Mouse (Mus musculus) left cerebral cortex, postnatal 4 days (tissue): ENCODE data around the gene Ybx2. TPM values are rescaled to one million over a fixed set of nuclear protein-coding genes. Genes with fewer than 3 reads are reported as not detected.
"Not testable (repeated sequence)": the region's sequence is repeated elsewhere in the genome, so short reads cannot be mapped to it uniquely, and the experiment has no call there.

Source experiments
- DNase-seq: peaks from one replicate; pipeline ENCODE4 v3.0.0-alpha.2; 2022
- intact Hi-C: fragments of 180-260 bp; cut with DNase I; formaldehyde crosslinking; loops from one replicate; pipeline ENCODE4 v1.15.1; 2025
- total RNA-seq, 2 experiments: library from RNA; stranded (reverse); gene quantifications; 2 replicates each; pipeline ENCODE4 v1.2.3; 2021

Ybx2 gene
- total RNA-seq, 2 experiments from 2014 or later: 16.1 to 23.5 TPM

DNA sequence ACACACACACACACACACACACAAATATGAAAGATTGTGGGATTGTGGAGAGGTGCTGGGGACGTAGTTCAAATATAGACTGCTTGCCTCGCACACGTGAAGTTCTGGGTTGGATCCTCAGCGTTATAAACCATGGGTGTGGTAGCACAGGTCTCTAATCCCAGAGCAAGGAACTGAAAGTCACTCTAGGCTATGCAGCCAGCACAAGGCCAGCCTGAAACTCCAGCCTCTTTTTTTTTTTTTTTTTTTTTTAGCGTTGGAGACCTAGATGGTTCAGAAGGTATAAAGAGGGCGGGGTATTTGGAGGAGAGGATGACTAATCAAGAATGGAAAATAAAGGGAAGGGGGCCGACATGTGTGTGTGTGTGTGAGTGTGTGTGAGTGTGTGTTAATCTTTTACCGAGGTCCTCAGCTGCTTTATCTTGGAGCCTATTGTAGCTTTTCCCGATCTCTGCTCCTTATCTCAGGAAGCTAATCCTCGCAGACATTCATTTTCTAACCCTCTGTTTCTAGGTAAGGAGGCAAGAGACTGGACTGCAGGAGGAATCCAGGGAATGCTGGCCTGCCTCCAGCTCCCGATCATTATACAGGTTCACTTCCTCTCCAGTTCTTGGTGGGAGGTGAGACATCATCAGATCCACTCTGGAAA lies 17.8 kb downstream of the Ybx2 start:
- intact Hi-C loops: no loop called here

DNA sequence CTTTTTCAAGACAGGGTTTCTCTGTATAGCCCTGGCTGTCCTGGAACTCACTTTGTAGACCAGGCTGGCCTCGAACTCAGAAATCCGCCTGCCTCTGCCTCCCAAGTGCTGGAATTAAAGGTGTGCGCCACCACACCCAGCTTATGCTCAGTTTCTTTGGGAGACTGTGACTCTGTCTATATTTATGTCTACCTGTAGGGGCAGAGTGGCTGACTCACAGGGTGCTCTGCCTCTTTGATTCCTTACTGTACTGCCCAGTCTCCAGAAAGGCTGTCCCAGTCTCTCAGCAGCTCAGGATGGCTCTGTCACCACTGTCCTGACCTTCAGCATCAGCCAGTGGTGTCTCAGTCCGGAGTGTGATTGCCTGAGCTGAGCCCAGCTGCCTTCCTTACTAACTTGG lies 20.0 kb downstream of the Ybx2 start:
- DNase-seq, intact Hi-C loops: not testable (repeated sequence)

More for the DNA sequence above, 17.8 kb downstream of the Ybx2 start:
- no peak for DNase-seq

DNA sequence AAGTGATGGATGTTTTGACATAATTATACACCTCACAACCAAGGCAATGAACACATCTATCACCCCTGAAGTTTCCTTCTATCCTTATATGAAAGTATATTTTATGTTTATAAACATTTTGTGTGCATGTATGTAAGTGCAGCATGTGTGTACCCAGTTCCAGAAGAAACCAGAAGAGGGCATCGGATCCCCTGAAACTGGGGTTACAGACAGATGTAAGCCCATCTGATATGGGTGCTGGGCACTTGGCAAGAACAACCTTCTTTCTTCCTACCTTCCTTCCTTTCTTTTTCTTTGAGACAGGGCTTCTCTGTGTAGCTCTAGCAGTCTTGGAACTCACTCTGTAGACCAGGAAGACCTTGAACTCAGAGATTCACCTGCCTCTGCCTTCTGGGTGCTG lies 20.6 kb downstream of the Ybx2 start:
- intact Hi-C loops: no loop called here
- DNase-seq: no peak

DNA sequence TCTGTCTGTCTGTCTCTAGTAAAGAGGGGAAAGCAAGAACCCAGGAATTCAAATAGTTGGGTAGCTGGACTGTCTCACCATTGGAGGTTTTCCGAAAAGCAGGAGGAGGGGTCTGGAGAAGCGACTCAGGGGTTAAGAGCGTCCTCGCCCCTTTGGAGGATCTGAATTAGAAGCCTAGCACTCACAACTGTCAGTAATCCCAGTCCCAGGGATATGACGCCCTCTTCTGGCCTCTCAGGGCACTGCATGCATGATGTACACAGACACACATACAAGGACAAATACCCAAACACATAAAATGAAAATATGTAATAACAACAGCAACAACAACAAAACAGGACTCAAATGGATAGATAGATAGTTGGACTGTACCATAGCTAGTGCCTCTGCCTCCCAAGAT lies 25.0 kb downstream of the Ybx2 start:
- peak; percentile 33 for DNase-seq
- intact Hi-C loops: no loop called here

DNA sequence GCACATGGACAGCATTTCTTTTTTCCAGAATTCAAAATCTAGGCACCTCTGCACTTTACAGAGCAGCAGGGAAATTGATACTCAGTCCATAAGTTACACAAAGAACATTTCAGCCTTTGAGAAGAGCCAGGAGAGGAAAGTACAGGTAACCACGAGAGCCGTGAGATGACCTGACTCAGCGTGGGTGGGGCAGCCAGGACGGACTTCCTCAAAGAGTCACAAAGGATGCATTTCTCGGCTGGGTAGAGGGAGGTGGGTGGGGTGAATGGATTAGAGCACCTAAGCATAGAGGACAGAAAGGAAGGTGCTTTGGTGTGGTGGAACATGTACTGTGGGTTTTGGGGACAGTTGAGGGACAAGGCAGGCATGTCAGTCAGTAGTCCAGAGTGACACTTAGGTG lies 26.2 kb downstream of the Ybx2 start:
- no peak for DNase-seq
- intact Hi-C loops: no loop called here

DNA sequence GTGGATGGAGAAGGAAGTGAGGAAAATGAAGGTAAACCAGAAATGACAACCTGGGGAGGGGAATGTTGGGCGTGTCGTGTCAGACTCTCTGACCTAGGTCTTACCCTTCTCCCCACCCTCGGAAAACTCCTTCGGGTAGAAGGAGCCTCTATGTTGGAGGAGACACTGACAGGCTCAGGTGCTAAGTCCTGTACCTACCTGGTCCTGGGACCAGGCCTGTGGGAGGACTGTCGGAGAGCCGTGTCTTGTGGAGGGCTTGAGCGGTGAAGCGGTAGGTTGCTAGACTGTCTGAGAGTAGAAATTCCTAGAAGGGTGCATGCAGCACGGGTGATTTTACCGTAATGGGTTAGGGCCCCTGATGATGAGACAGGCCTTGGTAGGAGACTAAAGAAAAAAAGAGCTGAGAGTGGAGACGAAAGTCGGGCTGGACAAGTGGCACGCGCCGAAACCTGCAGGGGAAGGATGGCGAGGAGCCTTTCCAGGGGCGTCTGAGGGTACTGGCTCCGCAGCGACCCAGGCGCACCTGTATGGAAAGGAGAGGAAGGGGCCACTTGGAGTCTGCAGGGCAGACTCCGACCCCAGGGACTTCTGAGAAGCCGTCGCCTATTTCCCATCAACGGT lies 29.2 kb downstream of the Ybx2 start, which contains the start of gene Cldn7:
TSS of gene Cldn7 (plus strand) at position 130 of the 621 bp plus-strand sequence.
- intact Hi-C loops: no loop called here
- DNase-seq: no peak

DNA sequence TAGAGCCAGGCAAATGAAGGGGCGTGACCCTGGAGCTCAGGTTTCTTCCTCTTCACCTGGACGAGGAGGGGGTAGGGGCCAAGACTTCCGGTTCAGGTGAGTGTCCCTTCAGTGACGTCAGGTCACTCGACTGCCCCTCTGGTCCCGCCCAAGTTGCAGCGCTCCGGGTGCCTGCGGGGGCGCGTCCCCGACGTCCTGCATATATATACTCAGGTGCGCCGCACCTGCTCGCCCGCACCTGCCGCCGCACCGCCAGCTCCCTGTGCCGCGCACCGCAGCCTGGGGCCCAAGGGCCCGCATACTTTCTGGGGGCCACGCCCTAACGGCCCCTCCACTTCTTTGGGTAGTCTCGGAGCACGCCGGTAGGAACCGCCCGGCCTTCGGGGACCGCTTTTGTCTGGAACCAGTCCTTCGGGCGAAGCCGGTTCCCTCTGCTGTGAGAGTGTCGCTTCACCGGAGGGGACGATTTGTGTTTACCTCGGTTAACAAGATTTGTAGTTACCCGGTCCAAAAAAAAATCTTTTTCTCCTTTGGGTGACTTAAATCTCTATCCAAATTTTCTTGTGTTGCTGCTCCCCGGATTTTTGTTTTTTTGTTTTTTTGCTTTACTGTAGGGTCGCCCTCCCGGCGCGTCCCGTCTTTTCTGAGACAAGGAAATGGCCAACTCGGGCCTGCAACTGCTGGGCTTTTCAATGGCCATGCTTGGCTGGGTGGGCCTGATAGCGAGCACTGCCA lies 29.8 kb downstream of the Ybx2 start:
- intact Hi-C loops: no loop called here
- no peak for DNase-seq

DNA sequence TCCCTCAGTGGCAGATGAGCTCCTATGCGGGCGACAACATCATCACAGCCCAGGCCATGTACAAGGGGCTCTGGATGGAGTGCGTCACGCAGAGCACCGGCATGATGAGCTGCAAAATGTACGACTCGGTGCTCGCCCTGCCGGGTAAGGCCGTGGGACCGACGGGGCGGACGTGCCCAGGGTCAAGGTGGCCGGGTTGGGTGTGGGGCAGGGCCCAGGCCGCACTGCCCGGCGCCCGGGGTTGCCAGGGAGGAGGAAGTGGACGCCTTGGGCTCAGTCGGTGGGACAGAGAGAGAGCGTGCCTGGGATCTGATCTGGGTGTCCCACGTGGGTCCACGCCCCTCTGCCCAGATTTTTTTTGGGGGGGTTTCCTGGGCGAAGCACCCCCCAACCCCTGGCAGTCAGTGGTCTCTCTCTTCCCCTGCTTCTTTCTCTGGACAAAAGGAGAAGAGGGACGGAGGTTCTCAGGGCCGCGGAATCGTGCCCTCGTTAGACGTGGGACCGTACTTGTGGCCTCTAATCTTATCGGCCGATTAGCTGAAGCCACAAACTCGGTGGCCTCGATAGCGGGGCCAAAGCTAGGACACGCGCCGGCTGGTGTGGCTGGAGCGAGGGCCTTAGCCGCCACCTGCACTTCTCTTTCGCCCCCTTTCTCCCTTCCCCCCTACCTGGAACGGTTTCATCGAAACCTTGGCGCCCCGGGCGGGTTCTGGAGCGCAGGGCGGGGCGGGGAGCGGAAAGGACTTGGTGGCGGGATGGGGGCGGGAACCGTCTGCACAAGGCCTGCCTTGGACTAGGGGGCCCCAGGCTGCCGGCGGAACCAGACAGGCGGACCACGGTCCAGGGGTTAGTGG lies 30.6 kb downstream of the Ybx2 start:
- intact Hi-C loops: no loop called here
- no peak for DNase-seq

DNA sequence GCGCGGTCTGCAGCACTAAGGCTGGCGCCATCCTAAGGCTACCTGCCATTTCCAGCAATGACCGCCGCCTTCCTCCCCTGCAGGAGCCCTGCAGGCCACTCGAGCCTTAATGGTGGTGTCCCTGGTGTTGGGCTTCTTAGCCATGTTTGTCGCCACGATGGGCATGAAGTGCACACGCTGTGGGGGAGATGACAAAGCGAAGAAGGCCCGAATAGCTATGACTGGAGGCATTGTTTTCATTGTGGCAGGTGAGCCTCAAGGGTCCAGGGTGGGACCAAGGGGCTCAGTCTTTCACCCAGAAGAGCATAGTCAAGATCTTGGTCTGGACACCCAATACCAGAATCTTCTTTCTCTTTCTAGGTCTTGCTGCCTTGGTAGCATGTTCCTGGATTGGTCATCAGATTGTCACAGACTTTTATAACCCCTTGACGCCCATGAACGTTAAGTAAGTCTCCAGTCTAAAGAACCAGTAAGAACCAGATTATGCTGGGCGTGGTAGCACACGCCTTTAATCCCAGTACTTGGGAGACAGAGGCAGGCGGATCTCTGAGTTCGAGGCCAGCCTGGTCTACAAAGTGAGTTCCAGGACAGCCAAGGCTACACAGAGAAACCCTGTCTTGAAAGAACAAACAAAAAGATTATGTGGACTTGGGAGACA lies 31.4 kb downstream of the Ybx2 start:
- intact Hi-C loops: no loop called here
- no peak for DNase-seq

DNA sequence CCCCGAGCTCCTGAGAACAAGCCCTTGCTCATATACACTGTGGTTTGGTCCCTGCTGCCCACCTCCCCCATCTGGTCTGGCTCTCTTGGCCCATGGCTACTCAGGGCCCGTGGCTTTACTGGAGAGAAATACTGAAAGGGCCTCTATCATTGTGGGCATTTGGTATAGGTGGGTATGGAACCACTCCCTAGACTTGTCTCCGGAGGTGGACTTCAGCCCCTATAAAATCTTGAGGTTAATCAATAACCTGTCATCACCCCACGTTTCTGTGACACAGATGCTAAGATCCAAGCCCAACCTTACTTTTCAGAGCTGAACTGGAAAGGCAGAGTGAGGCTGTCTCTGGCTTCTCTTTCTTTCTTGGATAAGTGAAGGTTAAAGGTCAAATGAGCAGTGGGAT lies 33.2 kb downstream of the Ybx2 start:
- intact Hi-C loops: no loop called here
- no peak for DNase-seq

DNA sequence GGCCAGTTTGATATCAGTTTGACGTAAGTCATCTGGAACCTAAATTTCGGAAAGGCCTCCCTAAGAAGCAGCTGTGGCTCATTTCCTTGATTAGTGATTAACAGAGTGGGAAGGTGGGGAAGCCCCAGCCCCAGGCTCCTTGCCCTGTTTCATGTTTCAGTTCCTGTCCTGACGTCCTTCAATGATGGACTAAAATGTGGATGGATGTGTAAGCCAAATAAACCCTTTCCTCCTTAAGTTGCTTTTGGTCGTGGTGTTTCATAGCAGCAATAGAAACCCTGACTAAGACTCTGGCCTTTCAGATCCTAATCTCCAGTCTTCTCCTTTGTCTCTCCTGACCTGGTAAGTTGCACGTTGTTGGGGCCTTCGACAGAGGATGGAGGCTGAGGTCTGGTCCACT lies 34.6 kb downstream of the Ybx2 start:
- intact Hi-C loops: no loop called here
- no peak for DNase-seq

DNA sequence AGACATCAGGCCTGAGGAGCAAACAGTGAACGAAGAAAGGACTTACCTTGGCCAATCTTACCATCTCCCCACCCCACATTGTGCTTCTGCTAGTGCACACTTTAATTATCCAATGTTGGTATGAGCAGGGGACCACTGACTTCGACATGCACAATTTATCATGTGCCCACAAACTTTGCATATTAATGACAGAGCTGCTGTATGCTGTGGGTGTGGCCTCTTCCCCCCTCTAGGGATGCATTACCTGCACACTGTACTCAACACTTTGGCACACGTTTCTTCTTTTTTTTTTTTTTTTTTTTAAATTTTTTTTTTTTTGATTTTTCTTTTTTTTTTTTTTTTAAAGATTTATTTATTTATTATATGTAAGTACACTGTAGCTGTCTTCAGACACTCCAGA lies 35.2 kb downstream of the Ybx2 start:
- DNase-seq: no peak
- intact Hi-C loops: no loop called here

DNA sequence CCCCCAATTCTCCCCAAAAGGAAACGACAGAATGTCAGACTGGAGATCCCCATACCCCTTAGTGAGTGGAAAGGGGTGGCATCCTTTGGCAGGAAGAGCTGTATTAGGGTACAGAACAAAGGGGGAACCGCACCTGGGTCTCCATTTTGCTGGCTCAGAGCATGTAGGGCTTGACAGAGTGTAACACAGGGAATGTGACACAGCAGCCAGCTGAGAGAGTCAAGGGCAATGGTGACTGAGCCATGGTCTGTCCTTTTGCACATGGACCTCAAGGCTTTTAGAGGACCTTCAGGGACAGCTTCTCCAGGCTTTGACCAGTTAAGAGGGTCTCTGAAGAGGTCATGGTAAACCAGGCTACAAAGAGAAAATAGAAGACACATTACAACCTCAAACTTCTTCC lies 39.3 kb downstream of the Ybx2 start:
- DNase-seq: no peak
- intact Hi-C loops: no loop called here

DNA sequence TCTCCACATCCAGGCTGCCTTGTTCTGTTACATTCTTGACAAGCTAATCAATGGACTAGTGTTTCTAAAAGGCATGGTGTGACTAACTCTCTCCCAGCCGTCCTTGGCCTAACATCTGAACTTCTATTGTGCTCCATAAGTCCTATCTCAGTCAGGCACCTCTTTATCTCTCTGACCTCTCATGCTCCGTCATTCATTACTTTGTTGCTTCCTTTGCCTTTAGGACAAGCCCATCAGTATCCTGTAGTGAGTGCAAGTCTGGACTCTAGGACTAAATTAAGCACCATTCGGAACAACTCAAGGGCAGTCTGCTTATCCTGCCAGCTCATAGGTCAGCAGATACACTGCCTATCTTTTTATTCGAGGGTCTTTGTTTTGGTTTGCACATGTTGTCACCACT lies 40.7 kb downstream of the Ybx2 start:
- DNase-seq: no peak
- intact Hi-C loops: no loop called here

DNA sequence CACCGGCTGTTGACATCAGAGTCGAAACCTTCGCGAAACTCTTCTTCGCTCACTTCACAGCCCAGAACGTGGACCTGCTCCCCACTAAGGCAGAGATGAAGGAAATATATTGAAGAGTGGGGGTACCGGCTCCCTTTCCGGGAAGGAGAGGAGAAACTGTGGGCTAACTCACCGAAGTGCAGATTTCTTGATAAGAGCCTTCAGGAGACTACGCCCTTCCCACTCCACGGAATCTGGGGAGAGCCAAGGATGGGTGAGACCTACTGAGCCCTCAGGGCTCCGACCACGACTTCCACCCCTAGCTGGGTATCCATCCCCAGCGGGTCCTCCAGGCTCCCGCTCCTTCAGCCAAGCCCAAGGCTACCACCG lies 44.2 kb downstream of the Ybx2 start:
- intact Hi-C loops: loop anchor here (10.0 kb wide), 1 partner anchor 45 kb away; the partner anchor contains the start of gene Ybx2

DNA sequence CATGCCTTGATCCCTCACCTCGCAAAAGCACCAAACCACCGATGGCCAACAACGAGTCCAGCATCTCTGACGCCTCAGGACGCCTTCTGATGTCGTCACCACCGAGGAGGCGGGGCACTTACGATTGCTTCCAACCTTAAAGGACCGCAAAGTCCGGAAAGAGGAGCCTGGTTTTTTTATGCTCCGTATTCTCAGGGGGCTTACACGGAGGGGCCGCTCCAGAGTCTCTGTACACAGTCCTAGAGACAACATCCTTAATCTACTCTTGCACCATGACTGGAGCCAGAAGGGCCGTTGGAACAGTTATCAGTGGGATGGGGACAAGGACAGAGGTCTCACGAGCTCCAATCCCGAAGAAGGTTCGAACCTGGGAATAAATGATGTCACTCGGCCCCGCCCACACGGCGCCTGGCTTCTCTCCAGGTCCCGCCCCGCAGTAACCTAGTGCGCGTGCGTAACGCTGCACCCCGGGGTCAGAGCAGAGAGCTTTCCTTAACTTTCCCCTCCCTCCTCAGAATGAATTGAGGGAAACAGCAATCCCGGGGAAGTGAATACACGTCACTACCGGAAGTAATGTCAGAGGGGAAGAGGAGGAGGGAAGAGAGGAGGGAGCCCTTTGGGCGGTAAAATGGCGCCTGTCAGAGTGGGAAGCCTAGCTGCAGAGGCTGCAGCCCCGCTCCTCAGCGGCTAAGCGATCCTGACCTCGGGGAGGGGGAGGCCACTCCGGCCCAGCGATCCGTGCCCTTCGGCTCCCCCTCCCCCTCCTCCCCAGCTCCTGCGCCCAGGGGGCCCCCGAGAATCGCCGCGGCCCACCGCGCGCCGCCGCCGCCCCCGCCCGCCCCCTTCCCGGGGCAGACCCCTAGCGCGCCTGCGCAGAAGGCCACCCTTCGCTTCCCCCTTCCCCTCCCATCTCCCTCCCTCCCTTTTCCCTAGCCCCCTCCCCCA lies 44.9 kb downstream of the Ybx2 start:
- intact Hi-C loops: loop anchor here (10.0 kb wide), 1 partner anchor 46 kb away; the partner anchor contains the start of gene Ybx2
- peak; percentile 97 for DNase-seq

More for the DNA sequence above, 44.2 kb downstream of the Ybx2 start:
- DNase-seq: no peak

DNA sequence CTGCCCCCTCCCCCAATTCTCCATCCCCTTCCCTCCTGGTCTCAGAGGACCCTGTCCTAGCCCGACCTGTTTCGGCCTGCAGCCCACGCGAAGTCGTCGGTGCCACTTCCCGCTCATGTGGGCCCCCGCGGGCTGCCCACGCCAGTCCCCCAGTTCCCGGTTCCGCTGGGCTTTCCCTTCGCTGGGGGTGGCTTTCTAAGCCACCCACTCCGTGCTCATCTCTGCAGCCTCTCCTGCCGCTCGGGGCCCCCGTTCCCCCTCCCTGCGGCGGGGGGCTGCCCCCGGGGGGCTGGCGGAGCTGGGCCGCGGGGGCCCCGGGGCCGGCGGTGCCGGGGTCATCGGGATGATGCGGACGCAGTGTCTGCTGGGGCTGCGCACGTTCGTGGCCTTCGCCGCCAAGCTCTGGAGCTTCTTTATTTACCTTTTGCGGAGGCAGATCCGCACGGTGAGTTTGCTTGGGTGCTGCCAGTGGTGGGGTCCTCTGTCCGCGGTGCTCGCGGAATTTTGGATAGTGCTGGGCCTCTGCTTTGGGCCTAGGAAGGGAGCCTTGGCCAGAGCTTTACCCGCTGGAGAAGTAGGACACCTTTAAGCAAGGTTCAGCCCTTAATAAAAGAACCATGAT lies 45.7 kb downstream of the Ybx2 start, which contains the start of gene Ctdnep1:
TSS of gene Ctdnep1 (plus strand) at position 16 of the 622 bp plus-strand sequence.
- no peak for DNase-seq
- intact Hi-C loops: loop anchor here (10.0 kb wide), 1 partner anchor 46 kb away; the partner anchor contains the start of gene Ybx2

DNA sequence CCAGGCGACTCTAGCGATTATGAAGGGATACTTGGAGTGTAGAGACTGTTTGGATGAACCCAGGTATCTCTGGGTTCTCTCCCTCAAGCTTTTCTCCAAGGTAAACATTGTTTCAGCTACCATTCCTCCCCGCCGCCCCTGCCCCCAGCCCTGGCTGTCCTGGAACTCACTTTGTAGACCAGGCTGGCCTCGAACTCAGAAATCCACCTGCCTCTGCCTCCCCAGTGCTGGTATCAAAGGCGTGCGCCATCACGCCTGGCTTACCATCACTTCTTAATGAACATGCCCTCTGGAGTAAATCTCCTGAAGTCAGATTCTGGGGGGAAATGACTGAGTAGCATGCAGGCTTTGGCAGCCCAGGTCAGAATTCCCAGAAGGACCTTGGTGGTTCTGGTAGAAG lies 46.6 kb downstream of the Ybx2 start, which contains the start of gene Elp5:
TSS of gene Elp5 (minus strand) at position 293 of the 400 bp plus-strand sequence.
- intact Hi-C loops: loop anchor here (10.0 kb wide), 1 partner anchor 47 kb away; the partner anchor contains the start of gene Ybx2
- DNase-seq: no peak
